Mouse (Mus musculus): Measurements from ENCODE around the gene Snrnp35. TPM values are rescaled to one million over a fixed set of nuclear protein-coding genes. Genes with fewer than 3 reads are reported as not detected.

Gene Snrnp35
- polyA plus RNA-seq, 1 experiment from 2014 or later = 20.9 TPM

GRCm38 (mm10) chr5:124478873-124479204, 4.1 kb upstream of the Snrnp35 start:
- Histone ChIP-seq H3K27ac (ENCODE audit: low read length) (peak overlapping the region; percentile 40), H3K36me3 (ENCODE audit: control insufficient read depth, insufficient read depth, low read length) (0 out of 2 replicates have a peak, but pooled peaks cover 3% of the 10 kb centered on the region)
- WGBS = 79% methylated on average over 1 of the region's 1 CpGs

GRCm38 (mm10) chr5:124480119-124480518, 2.8 kb upstream of the Snrnp35 start:
- Histone ChIP-seq H3K4me1 (ENCODE audit: control insufficient read depth, insufficient read depth, low read length) (peaks cover 23% of the 10 kb centered on the region; the same call in 1 of the 2 replicates), H3K9ac (ENCODE audit: low read depth, low read length) (no peak overlapping the region), H3K27me3 (replicated peaks; ENCODE audit: control insufficient read depth, insufficient read depth, low read length) (no peaks in the 10 kb centered on the region), H3K27ac (ENCODE audit: low read length) (no peak overlapping the region), H3K9me3 (ENCODE audit: control insufficient read depth, low read length) (no peaks in the 10 kb centered on the region), H3K4me2 (ENCODE audit: low read depth, low read length) (no peak overlapping the region), H3K4me3 (ENCODE audit: low read length) (no peak overlapping the region), H3K36me3 (ENCODE audit: control insufficient read depth, insufficient read depth, low read length) (no peaks in the 10 kb centered on the region)
- no peak for ATAC-seq
- WGBS = 64% methylated on average over 4 of the region's 4 CpGs

More at GRCm38 (mm10) chr5:124478873-124479204, 4.1 kb upstream of the Snrnp35 start:
- Histone ChIP-seq H3K4me3 (ENCODE audit: low read length) (no peak overlapping the region), H3K9ac (ENCODE audit: low read depth, low read length) (0 out of 2 replicates have a peak overlapping the region, but pooled peaks have one; percentile 17), H3K9me3 (ENCODE audit: control insufficient read depth, low read length) (no peaks in the 10 kb centered on the region), H3K4me2 (ENCODE audit: low read depth, low read length) (no peak overlapping the region), H3K27me3 (replicated peaks; ENCODE audit: control insufficient read depth, insufficient read depth, low read length) (no peaks in the 10 kb centered on the region), H3K4me1 (ENCODE audit: control insufficient read depth, insufficient read depth, low read length) (peaks cover 18% of the 10 kb centered on the region; the same call in 1 of the 2 replicates)
- ATAC-seq = no peak

GRCm38 (mm10) chr5:124481714-124482113, 1.2 kb upstream of the Snrnp35 start:
- H3K36me3 ChIP-seq (ENCODE audit: control insufficient read depth, insufficient read depth, low read length) = no peaks in the 10 kb centered on the region
- H3K4me3 ChIP-seq (ENCODE audit: low read length) = no peak overlapping the region
- H3K4me1 ChIP-seq (ENCODE audit: control insufficient read depth, insufficient read depth, low read length) = peaks cover 12% of the 10 kb centered on the region; the same call in 1 of the 2 replicates
- ATAC-seq = no peak
- H3K9ac ChIP-seq (ENCODE audit: low read depth, low read length) = no peak overlapping the region
- no peak overlapping the region for H3K4me2 ChIP-seq (ENCODE audit: low read depth, low read length)
- H3K27ac ChIP-seq (ENCODE audit: low read length) = no peak overlapping the region
- H3K27me3 ChIP-seq (replicated peaks; ENCODE audit: control insufficient read depth, insufficient read depth, low read length) = no peaks in the 10 kb centered on the region
- H3K9me3 ChIP-seq (ENCODE audit: control insufficient read depth, low read length) = no peaks in the 10 kb centered on the region
- WGBS = 89% methylated on average over 4 of the region's 4 CpGs

- H3K27ac ChIP-seq (ENCODE audit: low read length) = peak overlapping the region; percentile 99
- peak overlapping the region; percentile 48 for H3K4me2 ChIP-seq (ENCODE audit: low read depth, low read length)
- peak overlapping the region; percentile 86 for H3K9ac ChIP-seq (ENCODE audit: low read depth, low read length)
- WGBS = 3% methylated on average over 13 of the region's 13 CpGs
- no peaks in the 10 kb centered on the region for H3K36me3 ChIP-seq (ENCODE audit: control insufficient read depth, insufficient read depth, low read length)
- peaks cover 10% of the 10 kb centered on the region; the same call in 1 of the 2 replicates for H3K4me1 ChIP-seq (ENCODE audit: control insufficient read depth, insufficient read depth, low read length)
- no peak; the same call in 1 of the 2 replicates for ATAC-seq
- peak overlapping the region; percentile 66 for H3K4me3 ChIP-seq (ENCODE audit: low read length)
- H3K27me3 ChIP-seq (replicated peaks; ENCODE audit: control insufficient read depth, insufficient read depth, low read length) = no peaks in the 10 kb centered on the region
- H3K9me3 ChIP-seq (ENCODE audit: control insufficient read depth, low read length) = no peaks in the 10 kb centered on the region
Measured at GRCm38 (mm10) chr5:124482436-124482965, 433 bp upstream of the Snrnp35 start.

GRCm38 (mm10) chr5:124483655-124484396, 892 bp downstream of the Snrnp35 start:
- peak overlapping the region; percentile 65 for H3K4me2 ChIP-seq (ENCODE audit: low read depth, low read length)
- H3K4me3 ChIP-seq (ENCODE audit: low read length) = peak overlapping the region; percentile 66
- no peaks in the 10 kb centered on the region for H3K36me3 ChIP-seq (ENCODE audit: control insufficient read depth, insufficient read depth, low read length)
- peaks cover 6% of the 10 kb centered on the region; the same call in 1 of the 2 replicates for H3K4me1 ChIP-seq (ENCODE audit: control insufficient read depth, insufficient read depth, low read length)
- ATAC-seq = peak; percentile 51
- 7% methylated on average over 15 of the region's 15 CpGs for WGBS
- no peaks in the 10 kb centered on the region for H3K27me3 ChIP-seq (replicated peaks; ENCODE audit: control insufficient read depth, insufficient read depth, low read length)
- peak overlapping the region; percentile 86 for H3K9ac ChIP-seq (ENCODE audit: low read depth, low read length)
- H3K27ac ChIP-seq (ENCODE audit: low read length) = peak overlapping the region; percentile 99
- no peaks in the 10 kb centered on the region for H3K9me3 ChIP-seq (ENCODE audit: control insufficient read depth, low read length)

- WGBS = 88% methylated on average over 5 of the region's 5 CpGs
Measured at GRCm38 (mm10) chr5:124485654-124486053, 2.7 kb downstream of the Snrnp35 start.

GRCm38 (mm10) chr5:124488885-124489284, 6.0 kb downstream of the Snrnp35 start:
- Histone ChIP-seq H3K9me3 (ENCODE audit: control insufficient read depth, low read length) (no peaks in the 10 kb centered on the region), H3K9ac (ENCODE audit: low read depth, low read length) (no peak overlapping the region), H3K4me2 (ENCODE audit: low read depth, low read length) (no peak overlapping the region), H3K27me3 (replicated peaks; ENCODE audit: control insufficient read depth, insufficient read depth, low read length) (no peaks in the 10 kb centered on the region), H3K36me3 (ENCODE audit: control insufficient read depth, insufficient read depth, low read length) (peaks cover 9% of the 10 kb centered on the region; the same call in 1 of the 2 replicates), H3K4me3 (ENCODE audit: low read length) (no peak overlapping the region), H3K27ac (ENCODE audit: low read length) (no peak overlapping the region), H3K4me1 (ENCODE audit: control insufficient read depth, insufficient read depth, low read length) (peaks cover 4% of the 10 kb centered on the region; the same call in 1 of the 2 replicates)
- ATAC-seq = no peak
- 75% methylated on average over 3 of the region's 3 CpGs for WGBS

More at GRCm38 (mm10) chr5:124485654-124486053, 2.7 kb downstream of the Snrnp35 start:
- no peak overlapping the region for H3K27ac ChIP-seq (ENCODE audit: low read length)
- H3K9ac ChIP-seq (ENCODE audit: low read depth, low read length) = no peak overlapping the region
- H3K27me3 ChIP-seq (replicated peaks; ENCODE audit: control insufficient read depth, insufficient read depth, low read length) = no peaks in the 10 kb centered on the region
- no peak for ATAC-seq
- no peaks in the 10 kb centered on the region for H3K9me3 ChIP-seq (ENCODE audit: control insufficient read depth, low read length)
- H3K4me3 ChIP-seq (ENCODE audit: low read length) = no peak overlapping the region
- H3K4me2 ChIP-seq (ENCODE audit: low read depth, low read length) = no peak overlapping the region
- peaks cover 4% of the 10 kb centered on the region; the same call in 1 of the 2 replicates for H3K4me1 ChIP-seq (ENCODE audit: control insufficient read depth, insufficient read depth, low read length)
- H3K36me3 ChIP-seq (ENCODE audit: control insufficient read depth, insufficient read depth, low read length) = peaks cover 5% of the 10 kb centered on the region; the same call in 1 of the 2 replicates

GRCm38 (mm10) chr5:124491732-124492131, 8.8 kb downstream of the Snrnp35 start:
- Histone ChIP-seq H3K9ac (ENCODE audit: low read depth, low read length) (no peak overlapping the region), H3K27ac (ENCODE audit: low read length) (no peak overlapping the region), H3K27me3 (replicated peaks; ENCODE audit: control insufficient read depth, insufficient read depth, low read length) (no peaks in the 10 kb centered on the region), H3K4me2 (ENCODE audit: low read depth, low read length) (no peak overlapping the region), H3K36me3 (ENCODE audit: control insufficient read depth, insufficient read depth, low read length) (peaks cover 9% of the 10 kb centered on the region; the same call in 1 of the 2 replicates), H3K9me3 (ENCODE audit: control insufficient read depth, low read length) (no peaks in the 10 kb centered on the region), H3K4me3 (ENCODE audit: low read length) (no peak overlapping the region), H3K4me1 (ENCODE audit: control insufficient read depth, insufficient read depth, low read length) (no peaks in the 10 kb centered on the region)
- WGBS = 75% methylated on average over 4 of the region's 4 CpGs
- ATAC-seq = no peak

- Histone ChIP-seq H3K4me2 (ENCODE audit: low read depth, low read length) (no peak overlapping the region), H3K27ac (ENCODE audit: low read length) (no peak overlapping the region)
- 88% methylated on average over 4 of the region's 4 CpGs for WGBS
Measured at GRCm38 (mm10) chr5:124492618-124493017, 9.7 kb downstream of the Snrnp35 start.

More at GRCm38 (mm10) chr5:124492618-124493017, 9.7 kb downstream of the Snrnp35 start:
- H3K27me3 ChIP-seq (replicated peaks; ENCODE audit: control insufficient read depth, insufficient read depth, low read length) = no peaks in the 10 kb centered on the region
- no peak for ATAC-seq
- peaks cover 9% of the 10 kb centered on the region; the same call in 1 of the 2 replicates for H3K36me3 ChIP-seq (ENCODE audit: control insufficient read depth, insufficient read depth, low read length)
- no peak overlapping the region for H3K9ac ChIP-seq (ENCODE audit: low read depth, low read length)
- H3K4me3 ChIP-seq (ENCODE audit: low read length) = no peak overlapping the region
- H3K9me3 ChIP-seq (ENCODE audit: control insufficient read depth, low read length) = no peaks in the 10 kb centered on the region
- H3K4me1 ChIP-seq (ENCODE audit: control insufficient read depth, insufficient read depth, low read length) = peaks cover 2% of the 10 kb centered on the region; the same call in 1 of the 2 replicates
